Mouse (Mus musculus): ENCODE measurements around the gene Usp34. TPM values are rescaled to one million over a fixed set of nuclear protein-coding genes. Genes with fewer than 3 reads are reported as not detected.

Usp34 gene
- total and polyA plus RNA-seq, 3 experiments, result 30.4 to 36.6 (median 34.9) TPM

DNA sequence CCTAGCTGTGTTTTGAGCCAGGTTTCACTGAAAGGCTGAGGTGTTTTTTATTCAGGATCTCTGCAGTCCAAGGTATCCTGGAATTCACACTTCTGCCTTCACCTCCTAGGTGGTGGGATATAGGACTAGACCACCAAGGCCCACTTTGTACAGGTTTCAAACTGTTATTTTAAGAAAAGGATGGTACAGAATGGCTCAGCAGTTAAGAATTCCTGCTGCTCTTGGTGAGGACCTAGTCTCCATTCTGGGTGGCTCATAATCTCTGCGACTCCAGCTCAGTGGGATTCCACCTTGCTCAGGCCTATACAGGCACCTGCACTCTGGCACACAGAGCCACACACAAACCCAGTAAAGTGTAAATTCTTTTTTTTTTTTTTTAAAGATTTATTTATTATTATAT is 47.2 kb upstream of the Usp34 start:
- Histone ChIP-seq H3K9ac (ENCODE audit: control insufficient read depth, low read depth, low read length, poor library complexity, severe bottlenecking) (no peak overlapping the region), H3K79me2 (ENCODE audit: control insufficient read depth, insufficient read depth, low read length, poor library complexity) (peaks cover 76% of the 10 kb centered on the region), H3K36me3 (ENCODE audit: control insufficient read depth in 1 of 2, insufficient read depth in 2 of 2, low read length in 2 of 2) (peaks cover 30 to 44% of the 10 kb centered on the region in 2 experiments), H3K4me1 (ENCODE audit: control insufficient read depth in 1 of 2, insufficient read depth in 2 of 2, low read length in 2 of 2) (peaks cover 18 to 19% of the 10 kb centered on the region in 2 experiments), H3K27me3 (ENCODE audit: control insufficient read depth in 1 of 2, insufficient read depth in 2 of 2, low read length in 2 of 2) (no peaks in the 10 kb centered on the region), H3K9me3 (replicated peaks; ENCODE audit: insufficient read depth, low read length) (no peaks in the 10 kb centered on the region), H3K27ac (ENCODE audit: control insufficient read depth, low read depth, low read length) (no peak overlapping the region), H3K4me3 (ENCODE audit: control insufficient read depth in 1 of 2, insufficient read depth in 1 of 2, low read depth in 2 of 2, low read length in 2 of 2) (no peak overlapping the region)
- DNase-seq (ENCODE audit: low read depth, low spot score), result no peak
- TF ChIP-seq POLR2AphosphoS5 (IDR thresholded peaks at IDR 0.05; ENCODE audit: borderline replicate concordance, low read depth, low read length), result no peak

DNA sequence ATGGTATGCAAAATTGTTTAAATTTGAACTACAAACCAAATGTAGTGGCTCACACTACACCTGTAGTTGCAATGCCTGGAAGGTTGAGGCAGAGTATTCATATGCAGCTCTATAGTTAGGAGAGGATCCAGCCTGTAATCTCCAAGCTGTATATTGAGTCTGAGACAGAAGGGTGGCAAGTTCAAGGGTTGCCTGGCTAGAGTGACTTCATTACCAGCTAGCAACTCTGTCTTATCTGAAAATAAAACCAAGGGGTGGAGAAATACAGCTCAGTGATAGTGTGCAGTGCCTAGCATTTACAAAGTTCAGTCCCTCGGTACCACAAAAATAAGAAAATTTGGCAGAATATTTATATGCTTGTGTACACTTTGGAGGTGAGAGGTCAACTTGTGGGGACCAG is 46.5 kb upstream of the Usp34 start:
- H3K4me1 ChIP-seq (ENCODE audit: control insufficient read depth in 1 of 2, insufficient read depth in 2 of 2, low read length in 2 of 2), result peaks cover 14 to 21% of the 10 kb centered on the region in 2 experiments
- no peak overlapping the region; a peak in 1 of 4 replicates for H3K4me3 ChIP-seq (ENCODE audit: control insufficient read depth in 1 of 2, insufficient read depth in 1 of 2, low read depth in 2 of 2, low read length in 2 of 2)
- peaks cover 76% of the 10 kb centered on the region for H3K79me2 ChIP-seq (ENCODE audit: control insufficient read depth, insufficient read depth, low read length, poor library complexity)
- no peak overlapping the region for H3K9ac ChIP-seq (ENCODE audit: control insufficient read depth, low read depth, low read length, poor library complexity, severe bottlenecking)
- peak; percentile 24; the same call in 1 of the 2 replicates for TF ChIP-seq GATA1 (IDR thresholded peaks at IDR 0.05; ENCODE audit: low read depth, low read length)
- no peak for TF ChIP-seq ETS1 (IDR thresholded peaks at IDR 0.05; ENCODE audit: low read depth, low read length)
- TF ChIP-seq MYC (IDR thresholded peaks at IDR 0.05; ENCODE audit: low read depth, low read length), result 0 out of 2 replicates have a peak, but pooled peaks have one; percentile 11
- no peak overlapping the region for H3K27ac ChIP-seq (ENCODE audit: control insufficient read depth, low read depth, low read length)
- H3K9me3 ChIP-seq (replicated peaks; ENCODE audit: insufficient read depth, low read length), result no peaks in the 10 kb centered on the region
- peaks cover 33 to 41% of the 10 kb centered on the region in 2 experiments for H3K36me3 ChIP-seq (ENCODE audit: control insufficient read depth in 1 of 2, insufficient read depth in 2 of 2, low read length in 2 of 2)
- no peaks in the 10 kb centered on the region for H3K27me3 ChIP-seq (ENCODE audit: control insufficient read depth in 1 of 2, insufficient read depth in 2 of 2, low read length in 2 of 2)
- peak; percentile 55 for DNase-seq (ENCODE audit: low read depth, low spot score)

DNA sequence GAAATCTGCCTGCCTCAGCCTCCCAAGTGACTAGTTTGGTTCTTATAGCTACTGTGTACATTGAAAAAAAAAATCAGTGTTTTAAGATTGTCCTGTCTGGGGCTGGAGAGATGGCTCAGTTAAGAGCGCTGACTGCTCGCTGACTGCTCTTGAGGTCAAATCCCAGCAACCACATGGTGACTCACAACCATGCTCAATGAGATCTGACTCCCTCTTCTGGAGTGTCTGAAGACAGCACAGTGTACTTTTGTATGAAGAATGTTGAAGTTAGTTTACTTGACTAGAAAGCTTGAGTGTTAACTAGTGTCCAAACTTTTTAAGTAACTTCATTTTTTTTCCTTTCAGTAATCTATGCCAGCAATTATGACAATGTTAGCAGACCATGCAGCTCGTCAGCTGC is 45.2 kb upstream of the Usp34 start:
- DNase-seq (ENCODE audit: low read depth, low spot score), result peak; percentile 68
- Histone ChIP-seq H3K36me3 (ENCODE audit: control insufficient read depth in 1 of 2, insufficient read depth in 2 of 2, low read length in 2 of 2) (peaks cover 37 to 41% of the 10 kb centered on the region in 2 experiments), H3K4me3 (ENCODE audit: control insufficient read depth in 1 of 2, insufficient read depth in 1 of 2, low read depth in 2 of 2, low read length in 2 of 2) (no peak overlapping the region), H3K27me3 (ENCODE audit: control insufficient read depth in 1 of 2, insufficient read depth in 2 of 2, low read length in 2 of 2) (no peaks in the 10 kb centered on the region), H3K9me3 (replicated peaks; ENCODE audit: insufficient read depth, low read length) (no peaks in the 10 kb centered on the region), H3K9ac (ENCODE audit: control insufficient read depth, low read depth, low read length, poor library complexity, severe bottlenecking) (no peak overlapping the region), H3K4me1 (ENCODE audit: control insufficient read depth in 1 of 2, insufficient read depth in 2 of 2, low read length in 2 of 2) (peaks cover 14 to 21% of the 10 kb centered on the region in 2 experiments), H3K79me2 (ENCODE audit: control insufficient read depth, insufficient read depth, low read length, poor library complexity) (peaks cover 76% of the 10 kb centered on the region), H3K27ac (ENCODE audit: control insufficient read depth, low read depth, low read length) (no peak overlapping the region)
- peak; percentile 22 for TF ChIP-seq RAD21 (IDR thresholded peaks at IDR 0.05; ENCODE audit: low read depth, low read length)
- TF ChIP-seq RCOR1 (IDR thresholded peaks at IDR 0.05; ENCODE audit: low read depth, low read length), result peak; percentile 78
- TF ChIP-seq CHD2 (IDR thresholded peaks at IDR 0.05; ENCODE audit: low read length), result no peak
- peak; percentile 3 to 49 (median 17); a peak in 2 of 6 replicates for TF ChIP-seq CTCF (IDR thresholded peaks at IDR 0.05 in 2 of 3, conservative IDR thresholded peaks at IDR 0.05 in 1 of 3; ENCODE audit: control insufficient read depth in 1 of 3, insufficient read depth in 1 of 3, low read depth in 2 of 3, low read length in 3 of 3, poor library complexity in 1 of 3, severe bottlenecking in 1 of 3)
- peak; percentile 52; the same call in 1 of the 2 replicates for TF ChIP-seq MAX (IDR thresholded peaks at IDR 0.05; ENCODE audit: low read length)
- peak; percentile 35; the same call in 1 of the 2 replicates for TF ChIP-seq MXI1 (IDR thresholded peaks at IDR 0.05; ENCODE audit: low read depth, low read length)
- TF ChIP-seq TCF12 (IDR thresholded peaks at IDR 0.05; ENCODE audit: low read depth, low read length), result no peak
- TF ChIP-seq SIN3A (IDR thresholded peaks at IDR 0.05; ENCODE audit: low read length), result peak; percentile 41; the same call in 1 of the 2 replicates
- TF ChIP-seq SMC3 (IDR thresholded peaks at IDR 0.05; ENCODE audit: low read depth, low read length), result peak; percentile 47
- peak; percentile 86 for TF ChIP-seq MYC (IDR thresholded peaks at IDR 0.05; ENCODE audit: low read depth, low read length)
- no peak for TF ChIP-seq JUND (IDR thresholded peaks at IDR 0.05; ENCODE audit: low read depth, low read length)

Data from MEL (cell line).